Mouse (Mus musculus) small intestine, adult 2 months (tissue): ENCODE data around the gene Rdh7. TPM values are rescaled to one million over a fixed set of nuclear protein-coding genes. Genes with fewer than 3 reads are reported as not detected.
"Not testable (repeated sequence)": the region's sequence is repeated elsewhere in the genome, so short reads cannot be mapped to it uniquely, and the experiment has no call there.

ENCODE experiments used
- H3K27ac ChIP-seq: fragments of 200-500 bp; 2 replicates; pipeline ENCODE4 v1.5.1; 2012; ENCODE audit warnings: low read depth, low read length, control low read depth, inconsistent platforms; ENCODE audit not compliant: insufficient read depth
- H3K27me3 ChIP-seq: fragments of 200-500 bp; 2 replicates; pipeline ENCODE4 v1.6.1; 2012; ENCODE audit warnings: mild to moderate bottlenecking, moderate library complexity, low read length, inconsistent platforms; ENCODE audit not compliant: control insufficient read depth, insufficient read depth
- H3K36me3 ChIP-seq: fragments of 200-500 bp; 2 replicates; pipeline ENCODE4 v1.6.1; 2012; ENCODE audit warnings: mild to moderate bottlenecking, low read length, control low read depth, inconsistent platforms; ENCODE audit not compliant: control insufficient read depth, insufficient read depth
- H3K4me1 ChIP-seq: fragments of 200-500 bp; 2 replicates; pipeline ENCODE4 v1.6.1; 2012; ENCODE audit warnings: low read length, inconsistent platforms, mixed read lengths; ENCODE audit not compliant: control insufficient read depth, insufficient read depth, insufficient read length
- H3K4me3 ChIP-seq: fragments of 200-500 bp; 2 replicates; pipeline ENCODE4 v1.5.1; 2012; ENCODE audit warnings: low read depth, mild to moderate bottlenecking, control low read depth, inconsistent platforms, low read length, moderate library complexity
- CTCF ChIP-seq: fragments of 200-500 bp; IDR thresholded peaks from 2 replicates; pipeline ENCODE4 v1.5.1; 2012; ENCODE audit warnings: low read depth, mild to moderate bottlenecking, control low read depth, inconsistent platforms, low read length, moderate library complexity, mixed read lengths; ENCODE audit not compliant: insufficient replicate concordance, insufficient read length; ENCODE audit errors: extremely low read depth
- POLR2A ChIP-seq: fragments of 200-500 bp; IDR thresholded peaks from 2 replicates; pipeline ENCODE4 v1.6.1; 2012; ENCODE audit warnings: low read depth, mild to moderate bottlenecking, control low read depth, inconsistent platforms, low read length, moderate library complexity
- WGBS: fragments of 180-500 bp; shearing (Covaris S2); methylation state at CpG from one replicate; pipeline ENCODE4 v1.1.7; 2018; 5-methylcytosine and 5-hydroxymethylcytosine counted together
- polyA plus RNA-seq: library from polyadenylated mRNA; depleted of rRNA; stranded (reverse); fragments of >200 nt; gene quantifications from 2 replicates; pipeline ENCODE4 v1.2.3, GENCODE M21; 2012; rRNA removed

The Rdh7 gene
- polyA plus RNA-seq, 1 experiment = 73.0 TPM

GRCm38 (mm10) chr10:127838539-127838938 lies 50.1 kb downstream of the Rdh7 start:
- H3K4me1 ChIP-seq = no peaks in the 10 kb centered on the region
- TF ChIP-seq POLR2A (no peak), CTCF (no peak)
- 96% methylated on average over 2 of the region's 2 CpGs for WGBS
- no peaks in the 10 kb centered on the region for H3K27me3 ChIP-seq
- H3K27ac ChIP-seq = no peak overlapping the region
- no peaks in the 10 kb centered on the region for H3K36me3 ChIP-seq
- no peak overlapping the region for H3K4me3 ChIP-seq

- not testable (repeated sequence) for H3K4me3 ChIP-seq, H3K36me3 ChIP-seq, H3K27ac ChIP-seq, H3K4me1 ChIP-seq, H3K27me3 ChIP-seq
- 95% methylated on average over 5 of the region's 5 CpGs for WGBS
Observed at GRCm38 (mm10) chr10:127837793-127838192, 50.8 kb downstream of the Rdh7 start.

DNA sequence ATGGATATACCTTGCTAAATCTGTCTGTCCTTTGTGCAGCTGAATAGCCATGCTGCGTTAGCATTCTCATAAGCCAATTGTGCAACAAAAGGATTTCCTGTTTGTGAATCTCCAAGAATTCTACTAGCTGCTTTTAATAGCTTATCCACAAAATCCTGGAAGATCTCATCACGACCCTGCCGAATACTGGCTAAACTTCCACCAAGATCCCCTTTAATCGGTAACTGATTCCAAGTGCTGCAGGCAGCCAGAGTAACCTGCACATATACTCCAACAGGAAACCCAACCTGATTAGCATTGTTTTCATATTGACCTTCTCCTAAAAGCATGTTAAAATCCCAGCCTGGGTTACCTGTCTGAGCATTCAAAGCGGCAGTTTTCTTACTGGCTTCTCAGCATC lies 53.3 kb downstream of the Rdh7 start:
- 69% methylated on average over 5 of the region's 5 CpGs for WGBS

GRCm38 (mm10) chr10:127834186-127834585 lies 54.4 kb downstream of the Rdh7 start:
- not testable (repeated sequence) for H3K4me3 ChIP-seq, H3K36me3 ChIP-seq, H3K4me1 ChIP-seq, H3K27ac ChIP-seq, H3K27me3 ChIP-seq
- WGBS = 48% methylated on average over 1 of the region's 1 CpGs

More for the DNA sequence above, 53.3 kb downstream of the Rdh7 start:
- H3K27me3 ChIP-seq = no peaks in the 10 kb centered on the region
- TF ChIP-seq CTCF = no peak
- TF ChIP-seq POLR2A = no peak
- no peaks in the 10 kb centered on the region for H3K36me3 ChIP-seq
- H3K4me1 ChIP-seq = no peaks in the 10 kb centered on the region
- no peak overlapping the region for H3K27ac ChIP-seq
- H3K4me3 ChIP-seq = no peak overlapping the region

Other genes with a start within 250 kb of the Rdh7 start
- gene Stat6, start 245.8 kb downstream of the Rdh7 start, polyA plus RNA-seq = 45.7 and 101 TPM in 2 replicates
- 0.67 and 2.5 TPM in 2 replicates for gene Nemp1, start 221.9 kb downstream of the Rdh7 start, polyA plus RNA-seq
- 9.4 and 31.8 TPM in 2 replicates for gene Nab2, start 220.2 kb downstream of the Rdh7 start, polyA plus RNA-seq
- gene Myo1a, start 183.6 kb downstream of the Rdh7 start, polyA plus RNA-seq = 166 and 688 TPM in 2 replicates
- gene Tac2, start 164.3 kb downstream of the Rdh7 start, polyA plus RNA-seq = 0.27 TPM in 1 of 2 replicates, not detected in the other
- 2.9 and 6.7 TPM in 2 replicates for gene Zbtb39, start 149.3 kb downstream of the Rdh7 start, polyA plus RNA-seq
- 0.70 and 2.3 TPM in 2 replicates for gene Gpr182, start 137.1 kb downstream of the Rdh7 start, polyA plus RNA-seq
- gene Rdh1, start 129.1 kb downstream of the Rdh7 start, polyA plus RNA-seq = not detected in 2 replicates
- gene Rdh16f1, start 129.0 kb downstream of the Rdh7 start, polyA plus RNA-seq = not detected in 2 replicates
- 8.0 and 40.9 TPM in 2 replicates for gene Rdh9, start 112.4 kb downstream of the Rdh7 start, polyA plus RNA-seq
- 1.7 and 4.4 TPM in 2 replicates for gene Rdh16, start 87.7 kb downstream of the Rdh7 start, polyA plus RNA-seq
- gene Rdh19, start 38.9 kb downstream of the Rdh7 start, polyA plus RNA-seq = not detected in 2 replicates
- 2.1 and 3.6 TPM in 2 replicates for gene Rdh16f2, start 22.3 kb downstream of the Rdh7 start, polyA plus RNA-seq
- 0.70 TPM in 1 of 2 replicates, not detected in the other for gene Sdr9c7, start 9.7 kb upstream of the Rdh7 start, polyA plus RNA-seq
- 25.6 and 46.2 TPM in 2 replicates for gene Hsd17b6, start 118.8 kb upstream of the Rdh7 start, polyA plus RNA-seq
- gene Prim1, start 126.4 kb upstream of the Rdh7 start, polyA plus RNA-seq = 0.89 and 1.5 TPM in 2 replicates
- gene Naca, start 146.8 kb upstream of the Rdh7 start, polyA plus RNA-seq = 134 and 160 TPM in 2 replicates
- gene Ptges3, start 170.1 kb upstream of the Rdh7 start, polyA plus RNA-seq = 27.7 and 38.1 TPM in 2 replicates
- gene Atp5b, start 194.5 kb upstream of the Rdh7 start, polyA plus RNA-seq = 4,528 and 5,521 TPM in 2 replicates
- 14.1 and 30.8 TPM in 2 replicates for gene Baz2a, start 202.8 kb upstream of the Rdh7 start, polyA plus RNA-seq